Mouse (Mus musculus) myocyte (in vitro differentiated cells): Measurements from ENCODE around the gene Tmem123.

Experiments used
- CEBPB ChIP-seq: IDR thresholded peaks from 2 replicates; pipeline ENCODE4 v1.6.1; 2011; ENCODE audit warnings: mild to moderate bottlenecking, moderate library complexity; ENCODE audit not compliant: poor library complexity, insufficient read depth, severe bottlenecking
- E2F4 ChIP-seq: IDR thresholded peaks from one replicate; pipeline ENCODE4 v1.6.1; 2011; ENCODE audit warnings: mild to moderate bottlenecking, control low read depth, moderate library complexity; ENCODE audit not compliant: insufficient read depth
- MAX ChIP-seq: IDR thresholded peaks from one replicate; pipeline ENCODE4 v1.6.1; 2011; ENCODE audit warnings: low read depth, mild to moderate bottlenecking, control low read depth
- MYOD1 ChIP-seq, 3 experiments: IDR thresholded peaks; one replicate each; pipeline ENCODE4 v1.6.1; 2011; ENCODE audit warnings: control low read depth in 2 of 3, low read depth in 2 of 3, mild to moderate bottlenecking in 2 of 3, moderate library complexity in 1 of 3; ENCODE audit not compliant: insufficient read length in 2 of 3, control insufficient read depth in 1 of 3
- MYOG ChIP-seq, 3 experiments: IDR thresholded peaks; one replicate each; pipeline ENCODE4 v1.6.1; 2011; ENCODE audit warnings: control low read depth in 2 of 3, low read depth in 2 of 3, mild to moderate bottlenecking in 2 of 3; ENCODE audit not compliant: insufficient read length in 2 of 3, control insufficient read depth in 1 of 3, insufficient read depth in 1 of 3
- POLR2A ChIP-seq: IDR thresholded peaks from one replicate; pipeline ENCODE4 v1.6.1; 2011; ENCODE audit warnings: low read depth, mild to moderate bottlenecking, control low read depth, moderate library complexity; ENCODE audit not compliant: insufficient read length
- POLR2AphosphoS2 ChIP-seq: IDR thresholded peaks from one replicate; pipeline ENCODE4 v1.6.1; 2011; ENCODE audit warnings: low read depth, control low read depth; ENCODE audit not compliant: insufficient read length
- REST ChIP-seq: IDR thresholded peaks from one replicate; pipeline ENCODE4 v1.6.1; 2011; ENCODE audit warnings: mild to moderate bottlenecking, control low read depth, moderate library complexity; ENCODE audit not compliant: insufficient read depth, insufficient read length
- SRF ChIP-seq: IDR thresholded peaks from one replicate; pipeline ENCODE4 v1.6.1; 2011; ENCODE audit warnings: low read depth; ENCODE audit not compliant: control insufficient read depth, insufficient read length
- TCF12 ChIP-seq: IDR thresholded peaks from one replicate; pipeline ENCODE4 v1.6.1; 2011; ENCODE audit warnings: mild to moderate bottlenecking, control low read depth; ENCODE audit not compliant: poor library complexity, insufficient read depth, severe bottlenecking
- TCF3 ChIP-seq: IDR thresholded peaks from one replicate; pipeline ENCODE4 v1.6.1; 2011; ENCODE audit warnings: low read depth, control low read depth; ENCODE audit not compliant: insufficient read length
- USF1 ChIP-seq: IDR thresholded peaks from one replicate; pipeline ENCODE4 v1.6.1; 2011; ENCODE audit warnings: low read depth, mild to moderate bottlenecking, control low read depth, moderate library complexity

DNA sequence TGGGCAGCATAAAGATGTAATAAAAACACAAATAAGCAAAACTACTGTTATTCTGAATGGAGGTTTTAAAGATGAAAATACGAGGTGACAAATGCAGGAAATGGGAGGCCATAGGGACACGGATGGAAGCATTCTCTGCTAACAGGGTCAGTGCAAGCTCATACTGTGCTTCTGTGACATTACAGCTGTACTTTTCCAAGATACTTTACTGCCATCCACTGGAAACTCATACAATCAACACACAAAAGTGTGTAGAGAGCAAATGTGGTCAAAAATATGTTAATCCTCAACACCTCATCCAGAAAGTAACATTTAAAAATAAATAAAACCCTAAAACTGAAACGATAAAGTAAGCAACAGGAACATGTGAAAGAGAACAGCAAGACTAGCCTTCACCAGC lies 58.9 kb downstream of the Tmem123 start:
- TF ChIP-seq TCF12, result no peak
- TF ChIP-seq POLR2A, result no peak
- TF ChIP-seq POLR2AphosphoS2, result no peak
- no peak for TF ChIP-seq CEBPB
- no peak for TF ChIP-seq E2F4
- TF ChIP-seq MAX, result no peak
- TF ChIP-seq SRF, result no peak
- no peak for TF ChIP-seq USF1
- TF ChIP-seq REST, result no peak
- no peak for TF ChIP-seq MYOG (IDR thresholded peaks at IDR 0.05; ENCODE audit: control insufficient read depth in 1 of 3, insufficient read depth in 1 of 3, insufficient read length in 2 of 3, low read depth in 2 of 3)
- no peak for TF ChIP-seq MYOD1 (IDR thresholded peaks at IDR 0.05; ENCODE audit: control insufficient read depth in 1 of 3, insufficient read length in 2 of 3, low read depth in 2 of 3)
- TF ChIP-seq TCF3, result no peak
